Mouse (Mus musculus) heart, postnatal 4 days (tissue): ENCODE results near the gene Cldn7. TPM values are rescaled to one million over a fixed set of nuclear protein-coding genes. Genes with fewer than 3 reads are reported as not detected.
"Not testable (repeated sequence)": the region's sequence is repeated elsewhere in the genome, so short reads cannot be mapped to it uniquely, and the experiment has no call there.

ENCODE experiments used
- DNase-seq: peaks from one replicate; pipeline ENCODE4 v3.0.0; 2021
- total RNA-seq, 2 experiments: library from RNA; stranded (reverse); gene quantifications; 2 replicates each; pipeline ENCODE4 v1.2.3; 2021

Cldn7 gene
- total RNA-seq, 2 experiments from 2014 or later, result 0.76 TPM; not detected in 1

- DNase-seq, result peak; percentile 98
Observed at GRCm38 (mm10) chr11:69934169-69934568, 30.4 kb upstream of the Cldn7 start.

- DNase-seq, result no peak
Observed at GRCm38 (mm10) chr11:69934681-69935080, 29.9 kb upstream of the Cldn7 start.

GRCm38 (mm10) chr11:69935137-69935879, 29.3 kb upstream of the Cldn7 start, which contains the start of gene Ybx2:
TSS of gene Ybx2 (plus strand) at chr11:69935796.
- peak; percentile 92 for DNase-seq

GRCm38 (mm10) chr11:69936156-69936555, 28.4 kb upstream of the Cldn7 start:
- peak; percentile 38 for DNase-seq

- DNase-seq, result peak; percentile 35
Observed at GRCm38 (mm10) chr11:69936714-69937347, 27.7 kb upstream of the Cldn7 start.

GRCm38 (mm10) chr11:69937385-69937784, 27.2 kb upstream of the Cldn7 start:
- DNase-seq, result peak; percentile 69

- DNase-seq, result no peak
Observed at GRCm38 (mm10) chr11:69937834-69938233, 26.7 kb upstream of the Cldn7 start.

- no peak for DNase-seq
Observed at GRCm38 (mm10) chr11:69938401-69938979, 26.1 kb upstream of the Cldn7 start.

GRCm38 (mm10) chr11:69939181-69939580, 25.4 kb upstream of the Cldn7 start:
- no peak for DNase-seq

- DNase-seq, result no peak
Observed at GRCm38 (mm10) chr11:69939731-69940130, 24.8 kb upstream of the Cldn7 start.

GRCm38 (mm10) chr11:69940962-69941361, 23.6 kb upstream of the Cldn7 start:
- no peak for DNase-seq

- DNase-seq, result no peak
Observed at GRCm38 (mm10) chr11:69945216-69945615, 19.4 kb upstream of the Cldn7 start.

GRCm38 (mm10) chr11:69945997-69946891, 18.3 kb upstream of the Cldn7 start:
- DNase-seq, result no peak

- peak; percentile 86 for DNase-seq
Observed at GRCm38 (mm10) chr11:69947337-69948065, 17.1 kb upstream of the Cldn7 start.

GRCm38 (mm10) chr11:69948066-69948762, 16.4 kb upstream of the Cldn7 start, which contains the start of gene Slc2a4:
TSS of gene Slc2a4 (minus strand) at chr11:69948188.
- DNase-seq, result peak; percentile 98

GRCm38 (mm10) chr11:69948763-69949150, 15.8 kb upstream of the Cldn7 start:
- peak; percentile 95 for DNase-seq

GRCm38 (mm10) chr11:69950807-69951459, 13.6 kb upstream of the Cldn7 start:
- DNase-seq, result peak; percentile 38

GRCm38 (mm10) chr11:69952274-69952673, 12.3 kb upstream of the Cldn7 start:
- no peak for DNase-seq

GRCm38 (mm10) chr11:69953267-69953915, 11.2 kb upstream of the Cldn7 start:
- no peak for DNase-seq

GRCm38 (mm10) chr11:69955618-69956017, 9.0 kb upstream of the Cldn7 start:
- DNase-seq, result not testable (repeated sequence)
